Mouse (Mus musculus): ENCODE results near the gene Dynlt1f. TPM values are rescaled to one million over a fixed set of nuclear protein-coding genes. Genes with fewer than 3 reads are reported as not detected.
A peak's percentile ranks its signal among the peaks of the same experiment; 100 is the strongest.
"Not testable (repeated sequence)": the region's sequence is repeated elsewhere in the genome, so short reads cannot be mapped to it uniquely, and the experiment has no call there.

Dynlt1f gene
- polyA plus RNA-seq, 1 experiment = 74.7 TPM

DNA sequence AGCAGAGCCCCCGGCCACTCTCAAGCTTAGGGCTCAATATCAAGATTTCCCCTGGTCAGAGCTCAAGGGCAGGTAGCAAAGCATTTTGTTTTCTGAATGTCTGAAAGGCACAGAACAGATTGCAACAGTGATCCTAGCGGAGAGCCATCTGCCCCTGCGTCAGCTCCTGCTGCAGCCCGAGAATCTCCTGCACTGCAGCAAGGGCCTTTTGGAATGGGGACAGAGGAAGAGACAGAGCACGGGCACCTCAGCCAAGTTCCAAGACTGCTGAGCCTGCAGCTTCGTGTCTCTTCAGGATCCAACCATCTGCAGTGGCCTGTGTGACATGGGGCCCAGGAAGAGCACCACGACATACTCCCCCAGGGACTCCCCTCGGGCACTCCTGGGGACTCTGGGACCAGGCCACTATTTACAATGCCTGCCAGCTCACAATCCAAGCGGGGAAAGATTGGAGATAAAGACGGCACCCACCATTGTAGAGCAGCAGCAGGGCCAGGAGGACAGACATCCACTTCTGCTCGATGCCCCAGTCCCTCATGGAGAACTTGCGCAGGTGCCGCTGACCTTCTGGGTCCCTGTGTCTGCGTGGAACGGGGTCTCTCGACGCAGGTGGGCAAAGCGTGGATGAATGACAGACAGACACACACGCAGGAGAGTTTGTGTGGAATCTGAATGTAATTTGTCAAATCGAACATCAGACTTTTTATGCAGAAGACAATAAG lies 34.8 kb downstream of the Dynlt1f start:
- H3K4me1 ChIP-seq (ENCODE audit: control insufficient read depth, insufficient read depth, low read length); DNase-seq; H3K4me3 ChIP-seq (replicated peaks; ENCODE audit: extremely low read depth, low read depth, low read length): not testable (repeated sequence)
- 74% methylated on average over 18 of the region's 20 CpGs for WGBS

DNA sequence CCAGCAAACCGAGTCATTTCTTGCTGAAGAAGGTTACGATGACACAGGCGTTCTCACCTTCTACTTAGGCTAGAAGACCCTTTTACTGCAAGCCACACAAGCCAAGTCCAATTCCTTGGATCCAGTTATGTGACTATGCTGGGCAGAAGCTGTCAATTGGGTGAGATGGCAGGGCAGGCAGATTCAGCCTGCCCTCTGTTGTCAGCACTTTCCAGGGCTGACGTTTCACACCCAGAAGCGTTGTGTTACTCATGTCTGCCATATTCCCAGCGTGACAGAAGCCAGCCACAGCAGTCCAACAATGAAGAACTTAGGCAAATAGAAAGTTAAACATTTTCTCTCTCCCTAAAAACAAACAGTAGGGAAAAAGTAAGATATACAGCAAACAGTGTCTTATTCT lies 35.7 kb downstream of the Dynlt1f start:
- 54% methylated on average over 5 of the region's 6 CpGs for WGBS
- H3K4me1 ChIP-seq (ENCODE audit: control insufficient read depth, insufficient read depth, low read length); H3K4me3 ChIP-seq (replicated peaks; ENCODE audit: extremely low read depth, low read depth, low read length); DNase-seq: not testable (repeated sequence)

DNA sequence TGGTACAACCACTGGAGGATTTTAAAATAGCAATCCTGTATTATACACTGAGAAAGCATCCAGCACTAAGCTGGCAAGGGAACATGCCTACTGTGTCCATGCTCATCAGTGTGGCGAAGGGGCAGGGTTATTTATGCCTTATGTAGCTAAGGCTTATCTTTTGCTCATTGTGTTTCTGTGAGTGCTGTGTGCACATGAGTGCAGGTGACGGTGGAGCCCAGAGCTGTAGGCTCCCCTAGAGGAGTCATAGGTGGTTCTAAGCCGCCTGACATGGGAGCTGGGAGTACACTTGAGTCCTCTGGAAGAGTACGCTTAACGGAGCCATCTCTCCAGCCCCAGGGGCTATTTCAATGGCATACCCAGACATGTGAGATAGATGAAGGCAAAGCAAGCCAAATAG lies 36.4 kb downstream of the Dynlt1f start:
- H3K4me3 ChIP-seq (replicated peaks; ENCODE audit: extremely low read depth, low read depth, low read length); H3K4me1 ChIP-seq (ENCODE audit: control insufficient read depth, insufficient read depth, low read length); DNase-seq: not testable (repeated sequence)
- whole genome bisulfite sequencing = 87% methylated on average over 5 of the region's 5 CpGs

DNA sequence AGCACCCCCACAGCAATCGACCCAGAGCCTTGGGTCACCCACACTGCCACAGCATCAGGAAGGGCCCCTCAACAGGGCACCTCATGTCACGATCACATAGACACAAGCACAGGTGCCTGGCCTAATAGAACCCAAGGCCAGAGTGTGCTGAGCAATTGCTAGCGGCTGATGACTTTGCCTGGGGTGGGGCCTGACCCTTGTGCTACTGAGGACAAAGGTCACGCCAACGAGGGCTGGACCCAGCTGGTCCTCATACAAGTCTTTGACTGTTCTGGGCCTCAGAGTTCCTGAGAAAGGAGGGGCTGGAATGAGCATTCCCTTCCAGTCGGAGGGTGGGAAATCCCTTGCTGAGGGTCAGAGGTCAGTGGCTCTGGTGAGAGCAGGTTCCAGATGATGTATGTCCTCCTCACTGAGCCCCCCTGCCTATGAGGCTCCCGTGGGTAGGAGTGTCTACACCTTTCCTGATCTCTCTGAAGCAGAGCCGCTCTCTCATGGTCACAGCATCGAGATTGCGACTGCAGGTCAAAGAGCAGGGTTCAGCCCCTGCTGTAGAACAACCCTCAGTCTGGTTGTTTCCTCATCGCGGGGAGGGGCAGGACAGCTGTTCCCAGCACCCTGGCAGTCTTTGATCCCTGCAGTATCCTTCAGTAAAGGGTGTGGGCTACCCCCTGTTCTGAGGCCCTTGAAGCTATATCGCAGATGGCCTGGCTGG lies 37.9 kb downstream of the Dynlt1f start:
- H3K4me3 ChIP-seq (replicated peaks; ENCODE audit: extremely low read depth, low read depth, low read length); H3K4me1 ChIP-seq (ENCODE audit: control insufficient read depth, insufficient read depth, low read length); DNase-seq: not testable (repeated sequence)
- 68% methylated on average over 8 of the region's 13 CpGs for WGBS

DNA sequence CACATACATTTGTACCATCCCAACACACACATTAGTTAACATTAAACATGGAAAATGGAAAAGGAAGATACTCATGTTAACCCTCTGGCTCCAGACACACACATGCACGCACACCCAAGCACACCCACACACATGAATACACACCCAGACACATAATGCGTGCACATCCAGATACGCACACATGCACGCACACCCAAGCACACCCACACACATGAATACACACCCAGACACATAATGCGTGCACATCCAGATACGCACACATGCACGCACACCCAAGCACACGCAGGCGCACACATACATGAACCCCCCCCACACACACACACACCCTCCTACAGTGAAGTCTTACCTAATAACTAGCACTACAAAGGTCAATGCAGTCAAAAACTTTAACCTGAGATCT lies 39.0 kb downstream of the Dynlt1f start:
- not testable (repeated sequence) for H3K4me3 ChIP-seq (replicated peaks; ENCODE audit: extremely low read depth, low read depth, low read length); DNase-seq; H3K4me1 ChIP-seq (ENCODE audit: control insufficient read depth, insufficient read depth, low read length)
- WGBS = 98% methylated on average over 9 of the region's 9 CpGs

DNA sequence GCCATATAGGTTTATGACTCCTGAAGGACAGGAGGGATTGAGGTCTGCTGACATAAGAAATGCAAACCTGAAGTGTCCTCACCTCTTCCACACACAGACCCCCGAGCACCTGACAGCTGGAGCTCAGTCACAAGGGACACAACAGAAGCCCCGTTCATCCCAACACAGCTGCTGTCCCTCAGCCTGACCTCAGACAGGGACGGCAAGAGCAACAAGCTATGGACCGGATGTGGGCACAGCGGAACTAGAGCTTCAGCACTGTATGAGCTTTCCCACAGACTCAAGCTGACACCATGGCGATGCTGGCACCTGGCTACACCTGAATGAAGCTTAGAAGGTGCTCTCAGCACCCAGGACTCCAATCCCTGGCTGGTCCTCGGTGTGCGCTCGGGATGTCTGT lies 41.4 kb downstream of the Dynlt1f start:
- 77% methylated on average over 6 of the region's 9 CpGs for WGBS
- not testable (repeated sequence) for H3K4me1 ChIP-seq (ENCODE audit: control insufficient read depth, insufficient read depth, low read length); H3K4me3 ChIP-seq (replicated peaks; ENCODE audit: extremely low read depth, low read depth, low read length); DNase-seq

DNA sequence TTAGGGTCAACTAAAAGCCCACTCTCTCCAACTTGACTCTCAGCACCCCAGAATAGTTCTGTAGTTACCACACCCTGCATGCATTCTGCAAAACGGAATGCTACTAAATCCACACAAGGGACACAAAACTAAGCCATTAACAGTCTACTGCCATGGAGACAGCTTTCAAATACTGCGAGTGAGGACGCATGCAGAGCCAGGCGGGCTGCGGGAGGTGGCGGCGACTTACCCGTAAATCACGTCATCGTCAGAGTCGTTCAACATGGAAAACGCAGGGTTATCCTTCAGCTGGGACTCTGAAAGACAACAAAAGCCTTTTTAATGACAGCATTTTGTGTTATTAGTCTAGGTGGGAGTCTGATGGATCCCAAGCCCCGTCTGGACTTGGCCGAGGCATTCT lies 42.2 kb downstream of the Dynlt1f start:
- DNase-seq; H3K4me1 ChIP-seq (ENCODE audit: control insufficient read depth, insufficient read depth, low read length); H3K4me3 ChIP-seq (replicated peaks; ENCODE audit: extremely low read depth, low read depth, low read length): not testable (repeated sequence)
- WGBS = 85% methylated on average over 11 of the region's 14 CpGs

DNA sequence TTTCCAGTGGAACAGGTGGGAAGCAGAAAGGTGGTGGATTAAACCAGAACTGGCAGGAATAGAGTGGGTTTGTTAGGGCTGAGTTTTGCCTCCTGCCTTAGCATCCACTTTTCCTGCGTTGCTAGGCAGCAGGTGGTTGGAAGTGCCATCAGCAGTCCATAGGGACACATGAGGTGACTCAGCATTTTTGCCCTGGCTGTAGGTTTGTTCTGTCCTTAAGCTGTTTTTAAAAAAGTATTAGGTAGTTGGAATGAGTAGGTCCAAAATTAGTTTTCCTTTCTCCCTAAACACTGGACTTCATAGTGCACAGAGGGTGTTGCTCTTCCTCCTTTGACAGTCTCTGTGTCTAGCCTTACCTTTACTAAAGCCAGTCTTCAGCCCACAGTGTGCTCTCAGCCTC lies 50.4 kb downstream of the Dynlt1f start:
- not testable (repeated sequence) for H3K4me1 ChIP-seq (ENCODE audit: control insufficient read depth, insufficient read depth, low read length); H3K4me3 ChIP-seq (replicated peaks; ENCODE audit: extremely low read depth, low read depth, low read length); DNase-seq
- WGBS = 50% methylated on average over 1 of the region's 1 CpGs

DNA sequence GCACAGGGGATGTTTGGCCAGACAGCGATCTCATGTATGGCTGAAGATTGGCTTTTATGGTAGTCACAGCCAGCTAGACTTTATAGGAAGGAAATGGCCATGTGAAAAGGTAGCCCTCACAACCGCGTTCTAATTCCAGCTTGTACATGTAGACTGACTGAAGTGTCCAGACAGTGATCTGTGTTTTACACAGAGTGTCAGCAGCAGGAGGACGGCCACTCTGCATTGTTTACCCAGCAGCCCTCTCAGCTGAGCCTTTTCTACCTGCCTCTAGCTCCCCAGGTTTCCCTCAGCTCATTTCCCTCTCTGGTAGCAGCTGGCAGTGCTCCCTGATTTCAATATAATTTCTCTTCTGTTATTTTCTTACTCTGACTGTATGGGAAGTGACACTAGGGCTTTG lies 53.5 kb downstream of the Dynlt1f start:
- WGBS = 2% methylated on average over 3 of the region's 4 CpGs
- H3K4me1 ChIP-seq (ENCODE audit: control insufficient read depth, insufficient read depth, low read length); H3K4me3 ChIP-seq (replicated peaks; ENCODE audit: extremely low read depth, low read depth, low read length); DNase-seq: not testable (repeated sequence)

DNA sequence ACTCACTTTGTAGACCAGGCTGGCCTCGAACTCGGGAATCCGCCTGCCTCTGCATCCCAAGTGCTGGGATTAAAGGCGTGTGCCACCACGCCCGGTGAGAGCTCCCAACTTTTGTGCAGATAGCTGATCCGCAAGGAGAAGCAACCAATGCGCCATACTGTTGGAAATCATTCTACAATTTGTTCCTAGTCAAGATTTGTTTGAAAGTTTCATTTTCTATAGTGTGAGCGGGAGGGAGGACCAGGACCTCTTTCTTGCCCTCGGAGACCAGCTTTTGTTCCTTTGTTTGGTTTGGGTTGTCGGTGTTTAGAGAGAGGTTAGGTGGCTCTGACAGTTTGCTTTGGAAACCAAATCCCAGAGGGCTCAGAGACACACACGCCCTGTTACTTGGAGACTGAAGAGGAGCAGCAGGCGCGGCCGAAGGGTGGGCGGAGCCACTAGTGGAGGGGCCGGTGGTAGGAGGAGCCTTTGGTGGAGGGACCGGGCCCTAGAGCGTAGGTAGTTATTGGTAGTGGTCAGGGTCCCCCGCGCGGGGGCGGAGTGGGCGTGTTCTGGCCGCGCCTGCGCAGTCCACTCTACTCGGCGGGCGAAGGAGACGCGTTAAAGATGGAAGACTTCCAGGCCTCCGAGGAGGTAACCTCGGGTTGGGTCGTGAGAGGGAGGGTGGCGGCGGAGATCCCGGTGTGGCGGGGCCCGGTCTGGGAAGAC lies 54.3 kb downstream of the Dynlt1f start, which contains the start of gene Dynlt1c:
TSS of gene Dynlt1c (plus strand) at position 468 of the 708 bp plus-strand sequence.
- 8% methylated on average over 32 of the region's 40 CpGs for WGBS
- TF ChIP-seq POLR2A (IDR thresholded peaks at IDR 0.05; ENCODE audit: borderline replicate concordance, extremely low read depth, low read depth, low read length) = peak; percentile 55; the same call in 1 of the 2 replicates
- peak; percentile 72 for DNase-seq
- H3K4me3 ChIP-seq (replicated peaks; ENCODE audit: extremely low read depth, low read depth, low read length); H3K4me1 ChIP-seq (ENCODE audit: control insufficient read depth, insufficient read depth, low read length): not testable (repeated sequence)

DNA sequence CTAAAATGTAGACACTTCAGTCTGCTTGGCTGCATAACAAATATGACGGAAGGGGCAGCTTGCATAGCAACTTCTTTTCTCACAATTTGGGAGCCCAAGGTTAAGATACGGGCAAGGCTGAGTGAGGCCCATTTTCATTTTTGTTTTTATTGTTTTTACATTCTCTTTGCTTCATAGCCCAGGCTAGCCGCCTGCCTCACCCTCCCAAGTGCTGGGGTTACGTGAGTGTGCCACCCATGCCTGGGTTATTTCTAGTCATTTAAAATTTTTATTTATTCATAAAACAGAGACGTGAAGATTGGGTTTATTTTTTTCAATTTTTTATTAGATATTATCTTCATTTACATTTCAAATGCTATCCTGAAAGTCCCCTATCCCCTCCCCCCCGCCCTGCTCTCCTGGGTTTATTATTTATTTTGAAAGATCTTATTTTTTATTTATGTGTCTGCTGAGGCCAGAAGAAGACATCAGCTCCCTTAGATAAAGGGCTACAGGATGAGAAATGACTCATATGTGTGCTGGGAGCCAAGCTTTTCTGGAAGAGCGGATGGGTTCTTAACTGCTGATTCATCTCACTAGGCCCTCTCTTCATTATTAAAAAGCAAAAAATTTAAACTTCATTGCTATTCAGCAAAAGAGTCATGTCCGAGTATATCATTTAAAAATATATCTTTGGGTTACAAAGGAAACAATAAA lies 55.3 kb downstream of the Dynlt1f start:
- H3K4me1 ChIP-seq (ENCODE audit: control insufficient read depth, insufficient read depth, low read length); DNase-seq; H3K4me3 ChIP-seq (replicated peaks; ENCODE audit: extremely low read depth, low read depth, low read length): not testable (repeated sequence)
- 61% methylated on average over 5 of the region's 8 CpGs for WGBS

DNA sequence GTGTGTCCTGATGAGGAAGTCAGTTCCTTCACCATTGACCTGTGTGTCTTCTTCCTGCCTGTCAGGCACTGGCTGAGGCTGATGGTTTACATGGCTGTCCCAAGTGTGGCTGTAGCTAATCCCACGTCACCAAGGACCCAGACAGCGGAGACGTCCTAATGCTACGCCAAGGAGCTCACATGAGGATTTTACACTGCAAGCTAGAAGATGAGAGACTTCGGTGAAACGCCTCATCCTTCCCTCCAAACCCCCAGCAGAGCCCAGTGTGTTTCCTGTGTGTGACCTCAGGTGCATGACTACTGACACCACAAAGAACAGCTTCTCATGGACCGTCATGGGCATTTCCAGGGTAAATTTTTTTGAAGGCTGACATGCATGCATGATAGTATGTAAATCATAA lies 57.3 kb downstream of the Dynlt1f start:
- H3K4me1 ChIP-seq (ENCODE audit: control insufficient read depth, insufficient read depth, low read length); H3K4me3 ChIP-seq (replicated peaks; ENCODE audit: extremely low read depth, low read depth, low read length); DNase-seq: not testable (repeated sequence)
- 88% methylated on average over 7 of the region's 7 CpGs for WGBS

Data from lung, adult 2 months (tissue).